Mouse (Mus musculus): Measurements from ENCODE around the gene Atp13a2. TPM values are rescaled to one million over a fixed set of nuclear protein-coding genes. Genes with fewer than 3 reads are reported as not detected.

The Atp13a2 gene
- polyA plus RNA-seq, 1 experiment from 2014 or later, result 42.7 TPM

GRCm38 (mm10) chr4:141021614-141021929, 34.9 kb downstream of the Atp13a2 start:
- no peaks in the 10 kb centered on the region for H3K27me3 ChIP-seq (replicated peaks; ENCODE audit: control insufficient read depth, insufficient read depth, low read length)
- peaks cover 4% of the 10 kb centered on the region; the same call in 1 of the 2 replicates for H3K36me3 ChIP-seq (ENCODE audit: control insufficient read depth, insufficient read depth, low read length)
- H3K9ac ChIP-seq (ENCODE audit: low read depth, low read length), result no peak overlapping the region
- H3K4me1 ChIP-seq (replicated peaks; ENCODE audit: control insufficient read depth, insufficient read depth, low read length), result peaks cover 6% of the 10 kb centered on the region
- DNase-seq (ENCODE audit: low spot score) (no peak), ATAC-seq (replicated peaks; ENCODE audit: low FRiP score) (no peak)
- H3K4me3 ChIP-seq (ENCODE audit: low read depth, low read length), result no peak overlapping the region
- peak overlapping the region; percentile 74; the same call in 1 of the 2 replicates for H3K27ac ChIP-seq (ENCODE audit: low read depth, low read length)
- 89% methylated on average over 11 of the region's 11 CpGs for WGBS
- H3K4me2 ChIP-seq, result no peak overlapping the region
- H3K9me3 ChIP-seq (ENCODE audit: control insufficient read depth, low read length), result no peaks in the 10 kb centered on the region

- Histone ChIP-seq H3K36me3 (ENCODE audit: control insufficient read depth, insufficient read depth, low read length) (peaks cover 4% of the 10 kb centered on the region; the same call in 1 of the 2 replicates), H3K27ac (ENCODE audit: low read depth, low read length) (no peak overlapping the region), H3K27me3 (replicated peaks; ENCODE audit: control insufficient read depth, insufficient read depth, low read length) (no peaks in the 10 kb centered on the region), H3K4me2 (no peak overlapping the region), H3K4me1 (replicated peaks; ENCODE audit: control insufficient read depth, insufficient read depth, low read length) (peaks cover 6% of the 10 kb centered on the region), H3K9ac (ENCODE audit: low read depth, low read length) (no peak overlapping the region), H3K9me3 (ENCODE audit: control insufficient read depth, low read length) (no peaks in the 10 kb centered on the region), H3K4me3 (ENCODE audit: low read depth, low read length) (no peak overlapping the region)
- 73% methylated on average over 9 of the region's 9 CpGs for WGBS
- DNase-seq (ENCODE audit: low spot score) (no peak), ATAC-seq (replicated peaks; ENCODE audit: low FRiP score) (no peak)
These were observed 37.4 kb downstream of the Atp13a2 start for GRCm38 (mm10) chr4:141024052-141024451.

DNA sequence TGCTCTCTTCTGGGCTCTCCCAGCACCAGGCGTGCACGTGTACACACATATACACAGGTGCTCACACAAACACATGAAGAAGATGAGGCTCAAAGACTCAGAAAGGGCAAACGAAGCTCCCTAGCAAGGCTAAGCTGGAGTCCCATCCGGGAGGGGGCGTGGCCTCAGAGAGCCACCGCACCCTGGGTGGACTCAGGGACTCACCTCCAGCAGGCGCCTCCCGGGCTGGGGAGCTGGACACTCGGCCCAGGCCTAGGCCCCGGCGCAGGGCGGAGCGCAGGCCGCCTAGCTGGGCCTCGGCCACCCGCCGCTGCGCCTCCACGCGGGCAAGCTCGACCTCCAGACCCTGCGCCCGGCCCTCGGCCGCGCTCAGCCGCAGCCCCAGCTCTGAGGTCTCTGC, 38.3 kb downstream of the Atp13a2 start:
- DNase-seq (ENCODE audit: low spot score) (no peak), ATAC-seq (replicated peaks; ENCODE audit: low FRiP score) (0 out of 2 replicates have a peak, but pooled peaks have one; percentile 33)
- no peak overlapping the region for H3K4me2 ChIP-seq
- H3K4me3 ChIP-seq (ENCODE audit: low read depth, low read length), result no peak overlapping the region
- H3K9me3 ChIP-seq (ENCODE audit: control insufficient read depth, low read length), result no peaks in the 10 kb centered on the region
- H3K27me3 ChIP-seq (replicated peaks; ENCODE audit: control insufficient read depth, insufficient read depth, low read length), result no peaks in the 10 kb centered on the region
- H3K9ac ChIP-seq (ENCODE audit: low read depth, low read length), result no peak overlapping the region
- no peak overlapping the region for H3K27ac ChIP-seq (ENCODE audit: low read depth, low read length)
- peaks cover 6% of the 10 kb centered on the region for H3K4me1 ChIP-seq (replicated peaks; ENCODE audit: control insufficient read depth, insufficient read depth, low read length)
- WGBS, result 72% methylated on average over 25 of the region's 27 CpGs
- peaks cover 4% of the 10 kb centered on the region; the same call in 1 of the 2 replicates for H3K36me3 ChIP-seq (ENCODE audit: control insufficient read depth, insufficient read depth, low read length)

DNA sequence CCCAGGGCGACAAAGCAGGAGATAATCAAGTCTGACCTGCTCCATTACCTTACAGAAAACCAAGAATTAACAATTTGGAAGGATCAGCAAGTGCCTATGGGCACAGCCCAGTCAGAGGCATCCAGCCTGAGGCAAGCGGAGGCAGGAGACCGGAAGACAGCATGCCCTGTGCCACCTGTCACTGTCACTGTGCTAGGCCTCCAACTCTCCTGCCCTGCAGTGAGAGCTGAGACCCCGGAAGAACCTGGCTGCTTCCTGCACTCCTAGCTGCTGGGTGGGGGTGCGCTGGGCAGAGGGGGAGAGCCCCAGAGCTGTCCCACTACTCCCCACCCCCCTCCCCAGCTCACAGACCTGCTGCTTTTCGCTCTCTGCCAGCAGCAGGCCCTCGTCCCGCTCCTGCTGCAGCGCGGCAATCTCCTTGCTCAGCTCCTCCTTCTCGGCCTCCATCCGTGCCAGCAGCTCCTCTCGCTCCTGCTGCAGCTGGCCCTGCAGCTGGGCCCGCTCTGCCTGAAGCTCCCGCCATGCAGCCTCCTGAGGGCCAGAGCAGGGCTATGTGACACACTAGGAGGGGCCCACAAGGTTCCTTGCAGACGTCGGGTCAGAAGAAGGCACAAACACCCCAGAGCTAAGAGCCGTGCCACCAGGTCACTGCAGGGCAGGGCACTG, 44.0 kb downstream of the Atp13a2 start:
- DNase-seq (ENCODE audit: low spot score) (no peak), ATAC-seq (replicated peaks; ENCODE audit: low FRiP score) (no peak)
- no peaks in the 10 kb centered on the region for H3K36me3 ChIP-seq (ENCODE audit: control insufficient read depth, insufficient read depth, low read length)
- H3K9ac ChIP-seq (ENCODE audit: low read depth, low read length), result no peak overlapping the region
- H3K4me1 ChIP-seq (replicated peaks; ENCODE audit: control insufficient read depth, insufficient read depth, low read length), result peaks cover 3% of the 10 kb centered on the region; the same call in 1 of the 2 replicates
- no peak overlapping the region for H3K4me3 ChIP-seq (ENCODE audit: low read depth, low read length)
- no peak overlapping the region for H3K4me2 ChIP-seq
- no peaks in the 10 kb centered on the region for H3K27me3 ChIP-seq (replicated peaks; ENCODE audit: control insufficient read depth, insufficient read depth, low read length)
- H3K27ac ChIP-seq (ENCODE audit: low read depth, low read length), result no peak overlapping the region
- no peaks in the 10 kb centered on the region for H3K9me3 ChIP-seq (ENCODE audit: control insufficient read depth, low read length)
- 87% methylated on average over 18 of the region's 18 CpGs for WGBS

DNA sequence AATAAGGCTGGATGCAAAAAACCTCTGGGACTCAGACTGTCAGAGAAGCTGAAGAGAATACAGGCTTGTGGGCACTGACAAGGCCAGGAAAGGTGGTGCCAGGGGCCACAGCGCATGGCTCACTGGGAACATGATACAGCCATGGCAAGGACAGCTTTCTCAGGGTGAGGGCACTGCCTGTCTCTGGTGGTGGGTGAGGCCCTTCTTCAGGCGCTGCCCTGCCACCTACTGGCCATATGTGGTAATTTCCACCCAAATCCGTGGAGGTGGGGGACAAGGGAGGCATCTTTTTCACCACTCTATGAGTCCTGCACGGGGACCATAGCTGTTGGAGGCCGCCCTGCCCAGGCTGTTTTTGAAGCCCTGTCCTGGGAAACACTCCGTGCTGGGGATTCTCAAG, 45.1 kb downstream of the Atp13a2 start:
- ATAC-seq (replicated peaks; ENCODE audit: low FRiP score) (peak; percentile 60), DNase-seq (ENCODE audit: low spot score) (peak; percentile 71)
- H3K9me3 ChIP-seq (ENCODE audit: control insufficient read depth, low read length), result no peaks in the 10 kb centered on the region
- H3K9ac ChIP-seq (ENCODE audit: low read depth, low read length), result no peak overlapping the region
- no peaks in the 10 kb centered on the region for H3K36me3 ChIP-seq (ENCODE audit: control insufficient read depth, insufficient read depth, low read length)
- H3K4me2 ChIP-seq, result no peak overlapping the region
- H3K27me3 ChIP-seq (replicated peaks; ENCODE audit: control insufficient read depth, insufficient read depth, low read length), result no peaks in the 10 kb centered on the region
- no peak overlapping the region for H3K27ac ChIP-seq (ENCODE audit: low read depth, low read length)
- 15% methylated on average over 6 of the region's 6 CpGs for WGBS
- peaks cover 3% of the 10 kb centered on the region; the same call in 1 of the 2 replicates for H3K4me1 ChIP-seq (replicated peaks; ENCODE audit: control insufficient read depth, insufficient read depth, low read length)
- no peak overlapping the region for H3K4me3 ChIP-seq (ENCODE audit: low read depth, low read length)

DNA sequence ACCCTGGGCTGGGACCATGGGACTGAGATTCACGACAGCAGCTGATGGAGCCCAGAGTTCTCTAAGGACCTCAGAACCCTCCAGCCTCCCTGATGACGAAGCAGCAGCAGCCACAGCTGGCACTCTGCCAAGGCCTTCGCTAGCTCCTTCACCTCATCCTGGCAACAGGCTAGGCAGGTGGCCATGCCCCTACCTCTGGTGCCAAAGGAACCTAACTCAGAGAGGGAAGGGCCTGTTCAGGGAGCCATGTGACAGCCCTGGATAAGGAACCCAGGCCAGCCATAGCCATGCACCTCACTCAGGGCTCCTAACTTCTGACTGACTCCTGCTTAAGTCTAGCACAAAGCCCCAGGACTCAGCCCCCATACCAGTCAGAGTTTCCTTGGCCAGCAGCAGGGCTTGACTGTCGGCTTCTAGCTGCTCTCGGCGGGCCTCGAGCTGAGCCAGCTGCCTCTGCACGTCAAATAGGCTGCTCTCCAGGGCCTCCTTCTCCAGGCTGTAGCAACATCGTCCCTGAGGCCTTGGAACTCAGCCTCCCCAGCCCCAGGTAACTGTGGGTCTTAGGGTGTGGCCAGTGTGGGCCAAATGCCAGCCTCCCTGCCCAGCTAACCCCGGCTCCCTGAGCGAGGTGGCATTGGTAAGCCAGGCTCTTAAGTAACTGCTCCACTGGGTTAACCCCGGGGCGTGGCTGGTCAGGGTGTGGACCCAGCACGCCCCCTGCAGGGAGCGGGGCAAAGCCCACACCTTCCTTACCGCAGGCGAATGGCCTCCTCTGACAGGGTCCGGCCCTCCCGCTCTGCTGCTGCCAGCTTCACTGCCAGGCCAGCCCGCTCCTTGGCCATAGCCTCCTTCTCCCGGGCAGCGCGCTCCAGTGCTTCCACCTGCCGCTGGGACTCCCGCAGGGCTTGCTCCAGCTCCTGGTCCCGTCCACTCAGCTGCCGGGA, 47.2 kb downstream of the Atp13a2 start:
- Histone ChIP-seq H3K36me3 (ENCODE audit: control insufficient read depth, insufficient read depth, low read length) (0 out of 2 replicates have a peak, but pooled peaks cover 5% of the 10 kb centered on the region), H3K9ac (ENCODE audit: low read depth, low read length) (no peak overlapping the region), H3K4me3 (ENCODE audit: low read depth, low read length) (no peak overlapping the region), H3K27me3 (replicated peaks; ENCODE audit: control insufficient read depth, insufficient read depth, low read length) (no peaks in the 10 kb centered on the region), H3K27ac (ENCODE audit: low read depth, low read length) (no peak overlapping the region), H3K4me1 (replicated peaks; ENCODE audit: control insufficient read depth, insufficient read depth, low read length) (peaks cover 3% of the 10 kb centered on the region; the same call in 1 of the 2 replicates), H3K4me2 (no peak overlapping the region), H3K9me3 (ENCODE audit: control insufficient read depth, low read length) (no peaks in the 10 kb centered on the region)
- 84% methylated on average over 27 of the region's 27 CpGs for WGBS
- no peak for DNase-seq (ENCODE audit: low spot score)
- ATAC-seq (replicated peaks; ENCODE audit: low FRiP score), result no peak

GRCm38 (mm10) chr4:141041117-141041516, 54.4 kb downstream of the Atp13a2 start:
- DNase-seq (ENCODE audit: low spot score) (no peak), ATAC-seq (replicated peaks; ENCODE audit: low FRiP score) (no peak)
- H3K4me2 ChIP-seq, result peak overlapping the region; percentile 12; the same call in 1 of the 2 replicates
- no peak overlapping the region for H3K4me3 ChIP-seq (ENCODE audit: low read depth, low read length)
- 0 out of 2 replicates have a peak, but pooled peaks cover 3% of the 10 kb centered on the region for H3K4me1 ChIP-seq (replicated peaks; ENCODE audit: control insufficient read depth, insufficient read depth, low read length)
- H3K9me3 ChIP-seq (ENCODE audit: control insufficient read depth, low read length), result no peaks in the 10 kb centered on the region
- H3K9ac ChIP-seq (ENCODE audit: low read depth, low read length), result no peak overlapping the region
- H3K27ac ChIP-seq (ENCODE audit: low read depth, low read length), result no peak overlapping the region
- H3K36me3 ChIP-seq (ENCODE audit: control insufficient read depth, insufficient read depth, low read length), result 0 out of 2 replicates have a peak, but pooled peaks cover 5% of the 10 kb centered on the region
- H3K27me3 ChIP-seq (replicated peaks; ENCODE audit: control insufficient read depth, insufficient read depth, low read length), result no peaks in the 10 kb centered on the region
- WGBS, result 49% methylated on average over 12 of the region's 12 CpGs

- 30% methylated on average over 8 of the region's 8 CpGs for WGBS
- Histone ChIP-seq H3K4me3 (ENCODE audit: low read depth, low read length) (no peak overlapping the region), H3K9me3 (ENCODE audit: control insufficient read depth, low read length) (no peaks in the 10 kb centered on the region), H3K4me2 (no peak overlapping the region), H3K36me3 (ENCODE audit: control insufficient read depth, insufficient read depth, low read length) (no peaks in the 10 kb centered on the region), H3K4me1 (replicated peaks; ENCODE audit: control insufficient read depth, insufficient read depth, low read length) (peaks cover 7% of the 10 kb centered on the region; the same call in 1 of the 2 replicates), H3K9ac (ENCODE audit: low read depth, low read length) (no peak overlapping the region), H3K27me3 (replicated peaks; ENCODE audit: control insufficient read depth, insufficient read depth, low read length) (no peaks in the 10 kb centered on the region), H3K27ac (ENCODE audit: low read depth, low read length) (no peak overlapping the region)
- DNase-seq (ENCODE audit: low spot score), result peak; percentile 51
- ATAC-seq (replicated peaks; ENCODE audit: low FRiP score), result no peak; the same call in 1 of the 2 replicates
These were observed 58.1 kb downstream of the Atp13a2 start for GRCm38 (mm10) chr4:141044816-141045215.
